Comparison of ENCODE assay signal across 25 mouse cellular contexts in genomic region chr1:193159163-193159562, GRCm38 (mm10). TPM values are rescaled to one million over a fixed set of nuclear protein-coding genes. Genes with fewer than 3 reads are reported as not detected.
DNase-seq lines count a peak whose midpoint lies in the region; ATAC-seq and TF ChIP-seq lines count a peak whose summit lies in the region.
"Had no signal": no experiment of that assay in that cellular context is flagged by ENCODE, and none has a peak within 500 bp of the region (broad histone marks: within the 10 kb centered on the region; RNA-seq: fewer than 3 reads in every experiment).

No protein-coding gene starts in this region.

- 16% methylated on average over 3 of the region's 3 CpGs for WGBS in lung, embryonic 14.5 days
- WGBS in intestine, embryonic 14.5 days = 15% methylated on average over 3 of the region's 3 CpGs
- WGBS in stomach, postnatal 0 days = 11% methylated on average over 3 of the region's 3 CpGs

- no peak overlapping the region for H3K9ac ChIP-seq in lung, embryonic 14.5 days
- no peak overlapping the region for H3K9ac ChIP-seq in intestine, embryonic 14.5 days (ENCODE audit: low read length)
- 0 out of 2 replicates have a peak overlapping the region, but pooled peaks have one; percentile 13 for H3K9ac ChIP-seq in stomach, postnatal 0 days (ENCODE audit: low read length)
- H3K9ac ChIP-seq: limb, embryonic 13.5 days; liver, embryonic 12.5 days; lung, embryonic 15.5 days; midbrain, embryonic 15.5 days had no signal

- no peak for ATAC-seq in lung, embryonic 14.5 days (ENCODE audit: insufficient read depth)
- ATAC-seq in intestine, embryonic 14.5 days (replicated peaks; ENCODE audit: low FRiP score, low TSS enrichment, low read depth) = no peak
- ATAC-seq in stomach, postnatal 0 days (ENCODE audit: low FRiP score, low TSS enrichment) = 0 out of 2 replicates have a peak, but pooled peaks have one; percentile 19
- ATAC-seq: forebrain, embryonic 16.5 days; liver, embryonic 12.5 days; midbrain, embryonic 15.5 days had no signal

- no peaks in the 10 kb centered on the region for H3K9me3 ChIP-seq in lung, embryonic 14.5 days (ENCODE audit: low read depth, low read length)
- H3K9me3 ChIP-seq in intestine, embryonic 14.5 days (ENCODE audit: control insufficient read depth, low read length) = no peaks in the 10 kb centered on the region
- H3K9me3 ChIP-seq in stomach, postnatal 0 days (ENCODE audit: control insufficient read depth, low read length) = no peaks in the 10 kb centered on the region
- H3K9me3 ChIP-seq: forebrain, embryonic 10.5 days; G1E; heart, embryonic 13.5 days; limb, embryonic 13.5 days; liver, embryonic 12.5 days; lung, embryonic 15.5 days; midbrain, embryonic 15.5 days had no signal

- peak; percentile 29 for DNase-seq in lung, embryonic 14.5 days
- DNase-seq in lung, adult 18-20 months = no peak
- no peak for DNase-seq in testis, postnatal 10 days (ENCODE audit: low spot score)
- no peak for DNase-seq in intestine, embryonic 14.5 days (ENCODE audit: low spot score)
- no peak for DNase-seq in stomach, postnatal 0 days (ENCODE audit: low spot score)
- DNase-seq in cerebellum, adult 11 months = no peak
- DNase-seq in layer of hippocampus, postnatal 14 days (ENCODE audit: low spot score in 2 of 2) = no peak
- DNase-seq: adrenal gland, postnatal 14 days; cerebellum, adult 9-11 months; gastrocnemius, postnatal 14 days; heart, adult 18-20 months; heart, postnatal 14 days; kidney, postnatal 25 days had no signal

- peaks cover 4% of the 10 kb centered on the region; the same call in 1 of the 2 replicates for H3K27me3 ChIP-seq in lung, embryonic 14.5 days (ENCODE audit: insufficient read depth, low read length)
- no peaks in the 10 kb centered on the region for H3K27me3 ChIP-seq in testis, adult 2 months (ENCODE audit: control insufficient read depth, insufficient read depth, low read length)
- peaks cover 4% of the 10 kb centered on the region for H3K27me3 ChIP-seq in intestine, embryonic 14.5 days (replicated peaks; ENCODE audit: control insufficient read depth, insufficient read depth, low read length)
- no peaks in the 10 kb centered on the region for H3K27me3 ChIP-seq in stomach, postnatal 0 days (ENCODE audit: control insufficient read depth, insufficient read depth, low read length)

- H3K36me3 ChIP-seq in lung, embryonic 14.5 days (ENCODE audit: insufficient read depth) = no peaks in the 10 kb centered on the region
- no peaks in the 10 kb centered on the region for H3K36me3 ChIP-seq in testis, adult 2 months (ENCODE audit: control insufficient read depth, insufficient read depth, low read length)
- H3K36me3 ChIP-seq in intestine, embryonic 14.5 days (ENCODE audit: control insufficient read depth, insufficient read depth, low read length) = no peaks in the 10 kb centered on the region
- H3K36me3 ChIP-seq in stomach, postnatal 0 days (ENCODE audit: control insufficient read depth, insufficient read depth, low read length) = no peaks in the 10 kb centered on the region
- H3K36me3 ChIP-seq: forebrain, embryonic 10.5 days; G1E; heart, embryonic 13.5 days; limb, embryonic 13.5 days; liver, embryonic 12.5 days; lung, embryonic 15.5 days; midbrain, embryonic 15.5 days had no signal

- TF ChIP-seq CTCF in lung, embryonic 14.5 days (IDR thresholded peaks at IDR 0.05; ENCODE audit: low read depth) = no peak
- TF ChIP-seq CTCF in testis, adult 2 months (IDR thresholded peaks at IDR 0.05; ENCODE audit: control insufficient read depth, insufficient read depth, insufficient replicate concordance, low read depth, low read length) = no peak
- no peak for TF ChIP-seq CTCF in stomach, postnatal 0 days (IDR thresholded peaks at IDR 0.05; ENCODE audit: low read depth)

- no peak for TF ChIP-seq EP300 in stomach, postnatal 0 days (optimal IDR thresholded peaks at IDR 0.05)

- TF ChIP-seq POLR2A in testis, adult 2 months (IDR thresholded peaks at IDR 0.05; ENCODE audit: control insufficient read depth, low read depth, low read length) = no peak

- 0 out of 2 replicates have a peak, but pooled peaks cover 4% of the 10 kb centered on the region for H3K4me1 ChIP-seq in lung, embryonic 14.5 days (ENCODE audit: insufficient read depth)
- H3K4me1 ChIP-seq in testis, adult 2 months (ENCODE audit: control insufficient read depth, insufficient read depth, low read length) = peaks cover 10% of the 10 kb centered on the region
- H3K4me1 ChIP-seq in intestine, embryonic 14.5 days (replicated peaks; ENCODE audit: control insufficient read depth, insufficient read depth, low read length) = peaks cover 22% of the 10 kb centered on the region
- no peaks in the 10 kb centered on the region; the same call in 1 of the 2 replicates for H3K4me1 ChIP-seq in stomach, postnatal 0 days (replicated peaks; ENCODE audit: control insufficient read depth, insufficient read depth)
- H3K4me1 ChIP-seq: midbrain, embryonic 15.5 days had no signal

- H3K4me3 ChIP-seq in lung, embryonic 14.5 days (ENCODE audit: low read depth, low read length) = no peak overlapping the region
- peak overlapping the region; percentile 79 for H3K4me3 ChIP-seq in testis, adult 2 months (ENCODE audit: control insufficient read depth, low read depth, low read length)
- H3K4me3 ChIP-seq in intestine, embryonic 14.5 days (ENCODE audit: low read depth, low read length) = no peak overlapping the region
- no peak overlapping the region for H3K4me3 ChIP-seq in stomach, postnatal 0 days (ENCODE audit: low read depth, low read length)
- H3K4me3 ChIP-seq: forebrain, embryonic 10.5 days; heart, embryonic 13.5 days; layer of hippocampus, adult 2 months; limb, embryonic 13.5 days; liver, embryonic 12.5 days; lung, embryonic 15.5 days; midbrain, embryonic 15.5 days; myocyte had no signal

- H3K4me2 ChIP-seq in lung, embryonic 14.5 days = no peak overlapping the region
- H3K4me2 ChIP-seq in intestine, embryonic 14.5 days (ENCODE audit: low read length) = no peak overlapping the region
- H3K4me2 ChIP-seq in stomach, postnatal 0 days (replicated peaks; ENCODE audit: low read depth) = no peak overlapping the region
- H3K4me2 ChIP-seq: limb, embryonic 13.5 days; midbrain, embryonic 15.5 days had no signal

- H3K27ac ChIP-seq in lung, embryonic 14.5 days (ENCODE audit: low read depth) = no peak overlapping the region
- H3K27ac ChIP-seq in testis, adult 2 months (ENCODE audit: control insufficient read depth, insufficient read depth, low read depth, low read length) = no peak overlapping the region
- peak overlapping the region; percentile 47; the same call in 1 of the 2 replicates for H3K27ac ChIP-seq in intestine, embryonic 14.5 days (ENCODE audit: low read depth)
- no peak overlapping the region for H3K27ac ChIP-seq in stomach, postnatal 0 days (replicated peaks)
- H3K27ac ChIP-seq: forebrain, embryonic 10.5 days; heart, embryonic 13.5 days; layer of hippocampus, adult 2 months; limb, embryonic 13.5 days; liver, embryonic 12.5 days; lung, embryonic 15.5 days; midbrain, embryonic 15.5 days had no signal

RNA-seq across cellular contexts. Expression of gene Irf6, which starts 6.3 kb away (rescaled TPM):
- 12.0 and 12.3 TPM in 2 replicates for polyA plus RNA-seq in lung, embryonic 14.5 days (2014; fragmentation: Nextera tagmentation; extraction: Ambion mirVana)
- 17.5 and 23.5 TPM in 2 replicates for polyA plus RNA-seq in testis, adult 2 months (2012; rRNA removed)
- polyA plus RNA-seq in intestine, embryonic 14.5 days (2014; fragmentation: Nextera tagmentation; extraction: Ambion mirVana) = 69.1 and 71.5 TPM in 2 replicates
- 40.7 and 45.0 TPM in 2 replicates for polyA plus RNA-seq in stomach, postnatal 0 days (2015; fragmentation: Nextera tagmentation; extraction: Ambion mirVana)
- under 1 TPM; 0.45 to 0.65 TPM for total RNA-seq in layer of hippocampus, postnatal 14 days (2021)

RNA-seq across cellular contexts. Expression of gene A130010J15Rik, which starts 8.7 kb away (rescaled TPM):
- 14.1 and 16.0 TPM in 2 replicates for polyA plus RNA-seq in lung, embryonic 14.5 days (2014; fragmentation: Nextera tagmentation; extraction: Ambion mirVana)
- polyA plus RNA-seq in testis, adult 2 months (2012; rRNA removed) = 11.2 and 13.0 TPM in 2 replicates
- polyA plus RNA-seq in intestine, embryonic 14.5 days (2014; fragmentation: Nextera tagmentation; extraction: Ambion mirVana) = 15.6 and 17.1 TPM in 2 replicates
- polyA plus RNA-seq in stomach, postnatal 0 days (2015; fragmentation: Nextera tagmentation; extraction: Ambion mirVana) = 11.4 and 11.7 TPM in 2 replicates
- 1 to 10 TPM; 5.1 to 6.7 TPM for total RNA-seq in layer of hippocampus, postnatal 14 days (2021)

RNA-seq across cellular contexts. Expression of gene Diexf, which starts 29.1 kb away (rescaled TPM):
- 9.0 and 9.5 TPM in 2 replicates for polyA plus RNA-seq in lung, embryonic 14.5 days (2014; fragmentation: Nextera tagmentation; extraction: Ambion mirVana)
- polyA plus RNA-seq in testis, adult 2 months (2012; rRNA removed) = 9.2 and 9.5 TPM in 2 replicates
- 11.2 and 12.1 TPM in 2 replicates for polyA plus RNA-seq in intestine, embryonic 14.5 days (2014; fragmentation: Nextera tagmentation; extraction: Ambion mirVana)
- polyA plus RNA-seq in stomach, postnatal 0 days (2015; fragmentation: Nextera tagmentation; extraction: Ambion mirVana) = 2.1 and 2.4 TPM in 2 replicates
- total RNA-seq in layer of hippocampus, postnatal 14 days (2021) = 10 to 100 TPM; 17.4 to 24.1 TPM

RNA-seq across cellular contexts. Expression of gene Traf3ip3, which starts 42.3 kb away (rescaled TPM):
- 1.9 and 4.1 TPM in 2 replicates for polyA plus RNA-seq in lung, embryonic 14.5 days (2014; fragmentation: Nextera tagmentation; extraction: Ambion mirVana)
- polyA plus RNA-seq in testis, adult 2 months (2012; rRNA removed) = 0.19 TPM in 1 of 2 replicates, not detected in the other
- 3.5 and 3.8 TPM in 2 replicates for polyA plus RNA-seq in intestine, embryonic 14.5 days (2014; fragmentation: Nextera tagmentation; extraction: Ambion mirVana)
- polyA plus RNA-seq in stomach, postnatal 0 days (2015; fragmentation: Nextera tagmentation; extraction: Ambion mirVana) = 1.8 and 2.8 TPM in 2 replicates
- total RNA-seq in layer of hippocampus, postnatal 14 days (2021) = 1 to 10 TPM; 2.1 to 3.6 TPM

RNA-seq across cellular contexts. Expression of gene Lamb3, which starts 48.3 kb away (rescaled TPM):
- polyA plus RNA-seq in lung, embryonic 14.5 days (2014; fragmentation: Nextera tagmentation; extraction: Ambion mirVana) = 24.4 and 24.7 TPM in 2 replicates
- 4.2 and 4.8 TPM in 2 replicates for polyA plus RNA-seq in testis, adult 2 months (2012; rRNA removed)
- 3.4 and 4.0 TPM in 2 replicates for polyA plus RNA-seq in intestine, embryonic 14.5 days (2014; fragmentation: Nextera tagmentation; extraction: Ambion mirVana)
- 34.9 and 35.5 TPM in 2 replicates for polyA plus RNA-seq in stomach, postnatal 0 days (2015; fragmentation: Nextera tagmentation; extraction: Ambion mirVana)
- total RNA-seq in layer of hippocampus, postnatal 14 days (2021) = 1 to 10 TPM in 1 of 2 experiments, under 1 TPM in 1; 0.94 to 1.6 TPM
- total RNA-seq: megakaryocyte-erythroid progenitor cell, adult 5-6 weeks had no signal
